ENCODE assay signal across 25 mouse cellular contexts in genomic region chr4:120212812-120213211, GRCm38 (mm10). TPM values are rescaled to one million over a fixed set of nuclear protein-coding genes. Genes with fewer than 3 reads are reported as not detected.
A peak's percentile ranks its signal among the peaks of the same experiment; 100 is the strongest.
DNase-seq lines count a peak whose midpoint lies in the region; ATAC-seq and TF ChIP-seq lines count a peak whose summit lies in the region.
"Had no signal": no experiment of that assay in that cellular context is flagged by ENCODE, and none has a peak within 500 bp of the region (broad histone marks: within the 10 kb centered on the region; RNA-seq: fewer than 3 reads in every experiment).

No protein-coding gene starts in this region.

- intact Hi-C loops in heart, postnatal 36 days (cut with DNase I): no loop called here

- no peaks in the 10 kb centered on the region for H3K36me3 ChIP-seq in heart, embryonic 10.5 days
- no peaks in the 10 kb centered on the region for H3K36me3 ChIP-seq in E14TG2a.4 (ENCODE audit: insufficient read depth, low read length)
- H3K36me3 ChIP-seq in embryonic facial prominence, embryonic 13.5 days: no peaks in the 10 kb centered on the region
- no peaks in the 10 kb centered on the region for H3K36me3 ChIP-seq in stomach, embryonic 14.5 days (ENCODE audit: control insufficient read depth, insufficient read depth, low read length)
- H3K36me3 ChIP-seq: heart, embryonic 15.5 days; hindbrain, embryonic 10.5 days had no signal

- 0 out of 2 replicates have a peak overlapping the region, but pooled peaks have one; percentile 6 for H3K9ac ChIP-seq in embryonic facial prominence, embryonic 13.5 days
- H3K9ac ChIP-seq in stomach, embryonic 14.5 days (replicated peaks; ENCODE audit: low read depth, low read length): no peak overlapping the region
- H3K9ac ChIP-seq: heart, embryonic 15.5 days; liver, postnatal 0 days had no signal

- H3K4me1 ChIP-seq in heart, embryonic 10.5 days: peaks cover 15% of the 10 kb centered on the region
- H3K4me1 ChIP-seq in E14TG2a.4 (replicated peaks; ENCODE audit: low read depth, low read length): peaks cover 56% of the 10 kb centered on the region
- H3K4me1 ChIP-seq in embryonic facial prominence, embryonic 13.5 days: peaks cover 18% of the 10 kb centered on the region
- no peaks in the 10 kb centered on the region for H3K4me1 ChIP-seq in stomach, embryonic 14.5 days (ENCODE audit: control insufficient read depth, insufficient read depth, low read length)
- H3K4me1 ChIP-seq: heart, embryonic 15.5 days had no signal

- WGBS in heart, embryonic 10.5 days: 37% methylated on average over 3 of the region's 3 CpGs
- 16% methylated on average over 3 of the region's 3 CpGs for WGBS in embryonic facial prominence, embryonic 13.5 days
- WGBS in stomach, embryonic 14.5 days: 33% methylated on average over 3 of the region's 3 CpGs

- no peak overlapping the region for H3K4me3 ChIP-seq in heart, embryonic 10.5 days
- H3K4me3 ChIP-seq in E14TG2a.4 (replicated peaks; ENCODE audit: low read length): 0 out of 2 replicates have a peak overlapping the region, but pooled peaks have one; percentile 8
- H3K4me3 ChIP-seq in embryonic facial prominence, embryonic 13.5 days: no peak overlapping the region
- no peak overlapping the region for H3K4me3 ChIP-seq in stomach, embryonic 14.5 days (ENCODE audit: low read depth, low read length)
- H3K4me3 ChIP-seq: heart, adult 2 months; heart, embryonic 15.5 days; hindbrain, embryonic 10.5 days; layer of hippocampus, adult 2 months had no signal

- no peak for TF ChIP-seq CTCF in E14TG2a.4 (conservative IDR thresholded peaks at IDR 0.05; ENCODE audit: low read length)

- 0 out of 2 replicates have a peak, but pooled peaks have one; percentile 27 for ATAC-seq in embryonic facial prominence, embryonic 13.5 days (ENCODE audit: insufficient number of reproducible peaks, insufficient read depth, low FRiP score, low TSS enrichment, low read depth)
- no peak for ATAC-seq in stomach, embryonic 14.5 days (ENCODE audit: insufficient number of reproducible peaks, insufficient read depth, low FRiP score, low read depth)
- ATAC-seq in activated CD4-positive, CD25-positive, alpha-beta regulatory T cell, adult 4 months: no peak
- ATAC-seq: liver, postnatal 0 days; midbrain, embryonic 16.5 days had no signal

- peak overlapping the region; percentile 38 for H3K4me2 ChIP-seq in embryonic facial prominence, embryonic 13.5 days
- H3K4me2 ChIP-seq in stomach, embryonic 14.5 days (replicated peaks; ENCODE audit: low read depth, low read length): no peak overlapping the region
- H3K4me2 ChIP-seq: heart, embryonic 15.5 days had no signal

- peaks cover 6% of the 10 kb centered on the region; the same call in 1 of the 2 replicates for H3K27me3 ChIP-seq in heart, embryonic 10.5 days (ENCODE audit: insufficient read depth, poor library complexity, severe bottlenecking)
- H3K27me3 ChIP-seq in E14TG2a.4 (ENCODE audit: insufficient read depth, low read length): 0 out of 2 replicates have a peak, but pooled peaks cover 4% of the 10 kb centered on the region
- no peaks in the 10 kb centered on the region for H3K27me3 ChIP-seq in embryonic facial prominence, embryonic 13.5 days
- no peaks in the 10 kb centered on the region for H3K27me3 ChIP-seq in stomach, embryonic 14.5 days (ENCODE audit: control insufficient read depth, insufficient read depth, low read length)

- no peaks in the 10 kb centered on the region for H3K9me3 ChIP-seq in heart, embryonic 10.5 days
- H3K9me3 ChIP-seq in E14TG2a.4 (ENCODE audit: low read length): no peaks in the 10 kb centered on the region
- no peaks in the 10 kb centered on the region for H3K9me3 ChIP-seq in embryonic facial prominence, embryonic 13.5 days
- H3K9me3 ChIP-seq in stomach, embryonic 14.5 days (ENCODE audit: control insufficient read depth, low read depth, low read length): no peaks in the 10 kb centered on the region
- H3K9me3 ChIP-seq: heart, embryonic 15.5 days; hindbrain, embryonic 10.5 days had no signal

- DNase-seq in heart, embryonic 10.5 days (ENCODE audit: low spot score): no peak
- DNase-seq in heart, postnatal 36 days: no peak
- no peak for DNase-seq in c-Kit-positive CD71-positive TER-119-positive erythroid progenitor cells, embryonic 14.5 days (ENCODE audit: low spot score)
- DNase-seq: B cell, adult 2 months; cerebellum, adult 9-10 months; gastrocnemius, postnatal 14 days; heart, adult 2 months; layer of hippocampus, postnatal 36 days; liver, postnatal 0 days; lung, postnatal 14 days; thymus, adult 2 months had no signal

- peak overlapping the region; percentile 70 for H3K27ac ChIP-seq in heart, embryonic 10.5 days
- peak overlapping the region; percentile 55 for H3K27ac ChIP-seq in embryonic facial prominence, embryonic 13.5 days
- H3K27ac ChIP-seq in stomach, embryonic 14.5 days (ENCODE audit: low read length): peak overlapping the region; percentile 66
- H3K27ac ChIP-seq: heart, adult 2 months; heart, embryonic 15.5 days; hindbrain, embryonic 10.5 days; kidney, postnatal 0 days; layer of hippocampus, adult 2 months had no signal

RNA-seq across cellular contexts. Expression of gene Edn2, which starts 51.8 kb away (rescaled TPM):
- 0.46 and 0.60 TPM in 2 replicates for polyA plus RNA-seq in heart, embryonic 10.5 days (2016; fragmentation: Nextera tagmentation; extraction: Ambion mirVana)
- total RNA-seq in heart, postnatal 36 days (2021): not detected
- 6.8 and 8.0 TPM in 2 replicates for polyA plus RNA-seq in embryonic facial prominence, embryonic 13.5 days (2015; fragmentation: Nextera tagmentation; extraction: Ambion mirVana)
- polyA plus RNA-seq in stomach, embryonic 14.5 days (2014; fragmentation: Nextera tagmentation; extraction: Ambion mirVana): 3.0 and 3.9 TPM in 2 replicates
- not detected for polyA plus RNA-seq in activated CD4-positive, CD25-positive, alpha-beta regulatory T cell, adult 4 months (2017; shearing (Covaris generic))
- total RNA-seq: adrenal gland, postnatal 4 days; common myeloid progenitor, adult 5-6 weeks; gastrocnemius, postnatal 14 days; heart, adult 2 months; layer of hippocampus, adult 2 months; layer of hippocampus, postnatal 36 days; left cerebral cortex, postnatal 25 days; liver, adult 2 months; megakaryocyte-erythroid progenitor cell, adult 5-6 weeks had no signal
- polyA plus RNA-seq: kidney, postnatal 0 days; liver, adult 2 months; midbrain, embryonic 16.5 days had no signal
